In genomic region chr6:125241566-125241965, GRCm38 (mm10) we compare ENCODE assay signal across 27 mouse cellular contexts. TPM values are rescaled to one million over a fixed set of nuclear protein-coding genes. Genes with fewer than 3 reads are reported as not detected.
A peak's percentile ranks its signal among the peaks of the same experiment; 100 is the strongest.
DNase-seq lines count a peak whose midpoint lies in the region; ATAC-seq and TF ChIP-seq lines count a peak whose summit lies in the region.
"Had no signal": no experiment of that assay in that cellular context is flagged by ENCODE, and none has a peak within 500 bp of the region (broad histone marks: within the 10 kb centered on the region; RNA-seq: fewer than 3 reads in every experiment).

No protein-coding gene starts in this region.

- H3K27ac ChIP-seq in spleen, adult 2 months (ENCODE audit: insufficient read depth, low read length): peak overlapping the region; percentile 60
- peak overlapping the region; percentile 43 for H3K27ac ChIP-seq in thymus, adult 2 months (ENCODE audit: control insufficient read depth, insufficient read depth, low read length)
- H3K27ac ChIP-seq: embryonic facial prominence, embryonic 10.5 days; limb, embryonic 15.5 days; midbrain, embryonic 10.5 days; stomach, postnatal 0 days had no signal

- no peak for TF ChIP-seq POLR2A in spleen, adult 2 months (IDR thresholded peaks at IDR 0.05; ENCODE audit: low read depth, low read length)
- TF ChIP-seq POLR2A in thymus, adult 2 months (IDR thresholded peaks at IDR 0.05; ENCODE audit: control insufficient read depth, extremely low read depth, insufficient read depth, low read length, poor library complexity): no peak

- WGBS in spleen, adult 2 months: 16% methylated on average over 8 of the region's 8 CpGs
- WGBS in thymus, adult 2 months: 8% methylated on average over 8 of the region's 8 CpGs

- H3K4me1 ChIP-seq in spleen, adult 2 months (ENCODE audit: control insufficient read depth, insufficient read depth, insufficient read length): peaks cover 28% of the 10 kb centered on the region; the same call in 1 of the 2 replicates
- H3K4me1 ChIP-seq in thymus, adult 2 months (replicated peaks; ENCODE audit: control insufficient read depth, insufficient read depth, low read length): peaks cover 75% of the 10 kb centered on the region
- H3K4me1 ChIP-seq: heart, embryonic 12.5 days; limb, embryonic 15.5 days had no signal

- no peak for TF ChIP-seq CTCF in spleen, adult 2 months (IDR thresholded peaks at IDR 0.05; ENCODE audit: extremely low read depth, insufficient read depth, insufficient read length, insufficient replicate concordance)
- no peak for TF ChIP-seq CTCF in thymus, adult 2 months (IDR thresholded peaks at IDR 0.05; ENCODE audit: borderline replicate concordance, control insufficient read depth, extremely low read depth, insufficient read depth, low read length, poor library complexity)

- ATAC-seq in monocyte, adult 5-6 weeks (replicated peaks; ENCODE audit: insufficient number of reproducible peaks, low FRiP score, low TSS enrichment, poor library complexity, severe bottlenecking): no peak
- ATAC-seq: forebrain, embryonic 14.5 days; hindbrain, embryonic 16.5 days had no signal

- DNase-seq in spleen, adult 2 months (ENCODE audit: low read depth in 1 of 2, low spot score in 2 of 2): peak; percentile 48 to 66
- no peak for DNase-seq in spleen, postnatal 4 days (ENCODE audit: low spot score in 2 of 2)
- DNase-seq in induced T-regulatory cell, adult 2 months (ENCODE audit: low read depth): peak; percentile 88
- peak; percentile 82 for DNase-seq in thymus, adult 2 months
- no peak for DNase-seq in left cerebral cortex, postnatal 36 days (ENCODE audit: low spot score in 2 of 2)
- DNase-seq in gastrocnemius, adult 18-20 months (ENCODE audit: low spot score): no peak
- no peak for DNase-seq in right cerebral cortex, postnatal 4 days
- DNase-seq: adrenal gland, postnatal 10 days; cerebellum, adult 11-12 months; heart, postnatal 36 days; kidney, adult 18-20 months; kidney, postnatal 14 days; lung, postnatal 14 days had no signal

- no peaks in the 10 kb centered on the region for H3K36me3 ChIP-seq in spleen, adult 2 months (ENCODE audit: control insufficient read depth, insufficient read depth, low read length)
- no peaks in the 10 kb centered on the region for H3K36me3 ChIP-seq in thymus, adult 2 months (ENCODE audit: control insufficient read depth, insufficient read depth, low read length)
- H3K36me3 ChIP-seq: embryonic facial prominence, embryonic 10.5 days; heart, embryonic 12.5 days; limb, embryonic 15.5 days; midbrain, embryonic 10.5 days had no signal

- intact Hi-C loops in left cerebral cortex, postnatal 36 days (cut with DNase I): no loop called here

- H3K4me3 ChIP-seq in spleen, adult 2 months (ENCODE audit: extremely low read depth, insufficient read depth, insufficient read length): no peak overlapping the region
- H3K4me3 ChIP-seq in thymus, adult 2 months (ENCODE audit: control insufficient read depth, insufficient read depth, low read length): no peak overlapping the region
- H3K4me3 ChIP-seq: embryonic facial prominence, embryonic 10.5 days; heart, embryonic 12.5 days; limb, embryonic 15.5 days; midbrain, embryonic 10.5 days had no signal

- no peaks in the 10 kb centered on the region for H3K27me3 ChIP-seq in spleen, adult 2 months (ENCODE audit: control insufficient read depth, insufficient read depth, low read length)
- no peaks in the 10 kb centered on the region for H3K27me3 ChIP-seq in thymus, adult 2 months (ENCODE audit: control insufficient read depth, insufficient read depth, low read length)
- H3K27me3 ChIP-seq: heart, embryonic 12.5 days; limb, embryonic 15.5 days had no signal

RNA-seq across cellular contexts. Expression of gene Cd27, which starts 4.8 kb away (rescaled TPM):
- 87.3 and 98.7 TPM in 2 replicates for polyA plus RNA-seq in spleen, adult 2 months (2012; rRNA removed)
- 1,056 and 1,075 TPM in 2 replicates for polyA plus RNA-seq in thymus, adult 2 months (2012; rRNA removed)
- total RNA-seq in left cerebral cortex, postnatal 36 days (2021): not detected
- total RNA-seq in monocyte, adult 5-6 weeks (2017): 9.1 to 38.2 TPM (median 26.6 TPM) in 3 replicates
- under 1 TPM; 0.19 to 0.68 TPM for total RNA-seq in gastrocnemius, adult 18-20 months (2021)
- total RNA-seq: layer of hippocampus, postnatal 10 days; left cerebral cortex, postnatal 10 days had no signal
- polyA plus RNA-seq: G1E had no signal

RNA-seq across cellular contexts. Expression of gene Tapbpl, which starts 9.9 kb away (rescaled TPM):
- polyA plus RNA-seq in spleen, adult 2 months (2012; rRNA removed): 24.4 and 38.0 TPM in 2 replicates
- 64.2 and 67.6 TPM in 2 replicates for polyA plus RNA-seq in thymus, adult 2 months (2012; rRNA removed)
- 1 to 10 TPM; 3.7 to 4.9 TPM for total RNA-seq in left cerebral cortex, postnatal 36 days (2021)
- total RNA-seq in monocyte, adult 5-6 weeks (2017): 32.5 to 50.2 TPM (median 35.0 TPM) in 3 replicates
- 1 to 10 TPM; 1.9 to 3.0 TPM for total RNA-seq in gastrocnemius, adult 18-20 months (2021)

RNA-seq across cellular contexts. Expression of gene Vamp1, which starts 26.2 kb away (rescaled TPM):
- 41.7 and 46.8 TPM in 2 replicates for polyA plus RNA-seq in spleen, adult 2 months (2012; rRNA removed)
- polyA plus RNA-seq in thymus, adult 2 months (2012; rRNA removed): 372 and 423 TPM in 2 replicates
- 100 to 1,000 TPM; 101 to 114 TPM for total RNA-seq in left cerebral cortex, postnatal 36 days (2021)
- total RNA-seq in monocyte, adult 5-6 weeks (2017): 12.8 to 29.3 TPM (median 15.5 TPM) in 3 replicates
- 10 to 100 TPM; 13.1 to 14.9 TPM for total RNA-seq in gastrocnemius, adult 18-20 months (2021)

RNA-seq across cellular contexts. Expression of gene Tuba3a, which starts 44.3 kb away (rescaled TPM):
- not detected in 2 replicates for polyA plus RNA-seq in spleen, adult 2 months (2012; rRNA removed)
- polyA plus RNA-seq in thymus, adult 2 months (2012; rRNA removed): 0.15 and 0.84 TPM in 2 replicates
- total RNA-seq in left cerebral cortex, postnatal 36 days (2021): not detected
- total RNA-seq in monocyte, adult 5-6 weeks (2017): 0.78 TPM in 1 of 3 replicates, not detected in the others
- total RNA-seq in gastrocnemius, adult 18-20 months (2021): not detected
- total RNA-seq: adrenal gland, postnatal 10 days; G1E; gastrocnemius, postnatal 4 days; heart, postnatal 36 days; layer of hippocampus, postnatal 10 days; left cerebral cortex, postnatal 10 days had no signal
- polyA plus RNA-seq: G1E; heart, embryonic 12.5 days; limb, embryonic 15.5 days; liver, embryonic 16.5 days; midbrain, embryonic 10.5 days; small intestine, adult 2 months had no signal

RNA-seq across cellular contexts. Expression of gene Mrpl51, which starts 50.0 kb away (rescaled TPM):
- 21.2 and 29.4 TPM in 2 replicates for polyA plus RNA-seq in spleen, adult 2 months (2012; rRNA removed)
- 68.1 and 70.7 TPM in 2 replicates for polyA plus RNA-seq in thymus, adult 2 months (2012; rRNA removed)
- 10 to 100 TPM; 63.3 to 66.1 TPM for total RNA-seq in left cerebral cortex, postnatal 36 days (2021)
- total RNA-seq in monocyte, adult 5-6 weeks (2017): 20.1 to 33.9 TPM (median 25.9 TPM) in 3 replicates
- total RNA-seq in gastrocnemius, adult 18-20 months (2021): 100 to 1,000 TPM; 212 to 229 TPM

Comparison
In these comparisons a context has a peak if more than half of its experiments do, and no peak if none do; other contexts are left out.
1. DNase-seq: peak in spleen, adult 2 months (2 of 2), induced T-regulatory cell, adult 2 months (single experiment) and thymus, adult 2 months (single experiment); none in spleen, postnatal 4 days (0 of 2), left cerebral cortex, postnatal 36 days (0 of 2), gastrocnemius, adult 18-20 months (single experiment) and right cerebral cortex, postnatal 4 days (single experiment).